Mouse (Mus musculus): Measurements from ENCODE around the gene Map2k6.
"Not testable (repeated sequence)": the region's sequence is repeated elsewhere in the genome, so short reads cannot be mapped to it uniquely, and the experiment has no call there.

Gene Map2k6

GRCm38 (mm10) chr11:110398553-110399239 is at the start of gene Map2k6:
Map2k6 (plus strand) TSS chr11:110399122.
- peak; percentile 91 for DNase-seq

- DNase-seq, result no peak
Measured at GRCm38 (mm10) chr11:110354261-110354660, 44.7 kb upstream of the Map2k6 start.

GRCm38 (mm10) chr11:110355131-110355530 is 43.8 kb upstream of the Map2k6 start:
- DNase-seq, result not testable (repeated sequence)

- DNase-seq, result peak; percentile 62
Measured at GRCm38 (mm10) chr11:110357756-110358551, 41.0 kb upstream of the Map2k6 start.

- no peak for DNase-seq
Measured at GRCm38 (mm10) chr11:110365016-110365415, 33.9 kb upstream of the Map2k6 start.

- no peak for DNase-seq
Measured at GRCm38 (mm10) chr11:110366902-110367301, 32.0 kb upstream of the Map2k6 start.

- no peak for DNase-seq
Measured at GRCm38 (mm10) chr11:110367638-110368037, 31.3 kb upstream of the Map2k6 start.

- no peak for DNase-seq
Measured at GRCm38 (mm10) chr11:110369312-110370019, 29.5 kb upstream of the Map2k6 start.

GRCm38 (mm10) chr11:110371827-110372226 is 27.1 kb upstream of the Map2k6 start:
- DNase-seq, result no peak

GRCm38 (mm10) chr11:110372266-110372954 is 26.5 kb upstream of the Map2k6 start:
- no peak for DNase-seq

GRCm38 (mm10) chr11:110374036-110374435 is 24.9 kb upstream of the Map2k6 start:
- DNase-seq, result peak; percentile 83

- DNase-seq, result peak; percentile 40
Measured at GRCm38 (mm10) chr11:110379661-110380309, 19.1 kb upstream of the Map2k6 start.

GRCm38 (mm10) chr11:110380310-110380668 is 18.6 kb upstream of the Map2k6 start:
- no peak for DNase-seq

- DNase-seq, result no peak
Measured at GRCm38 (mm10) chr11:110385487-110385886, 13.4 kb upstream of the Map2k6 start.

GRCm38 (mm10) chr11:110392763-110393162 is 6.2 kb upstream of the Map2k6 start:
- DNase-seq, result no peak

GRCm38 (mm10) chr11:110394788-110395452 is 4.0 kb upstream of the Map2k6 start:
- DNase-seq, result no peak

- peak; percentile 27 for DNase-seq
Measured at GRCm38 (mm10) chr11:110396085-110396484, 2.8 kb upstream of the Map2k6 start.

GRCm38 (mm10) chr11:110399240-110400150 is 573 bp downstream of the Map2k6 start:
- DNase-seq, result no peak

- DNase-seq, result no peak
Measured at GRCm38 (mm10) chr11:110400283-110400682, 1.4 kb downstream of the Map2k6 start.

GRCm38 (mm10) chr11:110402671-110403070 is 3.7 kb downstream of the Map2k6 start:
- DNase-seq, result no peak

- no peak for DNase-seq
Measured at GRCm38 (mm10) chr11:110403602-110404001, 4.7 kb downstream of the Map2k6 start.

All from layer of hippocampus, adult 9-11 months (tissue).